Mouse (Mus musculus) limb, embryonic 14.5 days (tissue): ENCODE results near the gene Cfb. TPM values are rescaled to one million over a fixed set of nuclear protein-coding genes. Genes with fewer than 3 reads are reported as not detected.
A peak's percentile ranks its signal among the peaks of the same experiment; 100 is the strongest.

Experiments used
- ATAC-seq: fragments of 200-750 bp; cut with Nextera tagmentation; 2 replicates; pipeline ENCODE4 v1.8.0; 2017; ENCODE audit warnings: low read depth, moderate number of reproducible peaks, moderate TSS enrichment; ENCODE audit not compliant: low FRiP score
- DNase-seq: peaks from one replicate; pipeline ENCODE4 v3.0.0-alpha.2; 2015; ENCODE audit warnings: low spot score
- H3K27ac ChIP-seq: fragments of 300-500 bp; sonication (generic); replicated peaks from 2 replicates; pipeline ENCODE4 v1.5.1; 2014; ENCODE audit warnings: low read depth, mild to moderate bottlenecking, low read length, moderate library complexity, mixed read lengths
- H3K27me3 ChIP-seq: fragments of 300-500 bp; sonication (generic); 2 replicates; pipeline ENCODE4 v1.6.1; 2014; ENCODE audit warnings: low read length, mixed read lengths; ENCODE audit not compliant: control insufficient read depth, insufficient read depth
- H3K36me3 ChIP-seq: fragments of 300-500 bp; sonication (generic); 2 replicates; pipeline ENCODE4 v1.6.1; 2014; ENCODE audit warnings: mild to moderate bottlenecking, low read length, moderate library complexity, mixed read lengths; ENCODE audit not compliant: control insufficient read depth, insufficient read depth
- H3K4me1 ChIP-seq: fragments of 300-500 bp; sonication (generic); 2 replicates; pipeline ENCODE4 v1.6.1; 2014; ENCODE audit warnings: antibody characterized with exemption, low read length, mixed read lengths; ENCODE audit not compliant: control insufficient read depth, insufficient read depth
- H3K4me2 ChIP-seq: fragments of 300-500 bp; sonication (generic); replicated peaks from 2 replicates; pipeline ENCODE4 v1.6.1; 2014; ENCODE audit warnings: low read depth, mild to moderate bottlenecking, low read length, moderate library complexity; ENCODE audit not compliant: severe bottlenecking
- H3K4me3 ChIP-seq: fragments of 300-500 bp; sonication (generic); replicated peaks from 2 replicates; pipeline ENCODE4 v1.5.1; 2014; ENCODE audit warnings: low read length
- H3K9ac ChIP-seq: fragments of 300-500 bp; sonication (generic); 2 replicates; pipeline ENCODE4 v1.6.1; 2014; ENCODE audit warnings: mild to moderate bottlenecking, low read depth, low read length, moderate library complexity; ENCODE audit not compliant: severe bottlenecking
- H3K9me3 ChIP-seq: fragments of 300-500 bp; sonication (generic); 2 replicates; pipeline ENCODE4 v1.6.1; 2016; ENCODE audit warnings: low read length; ENCODE audit not compliant: control insufficient read depth
- POLR2A ChIP-seq: fragments of 200-500 bp; IDR thresholded peaks from 2 replicates; pipeline ENCODE4 v1.8.0; 2012; ENCODE audit warnings: inconsistent platforms, mild to moderate bottlenecking, moderate library complexity, borderline replicate concordance; ENCODE audit not compliant: insufficient read depth, insufficient read length; ENCODE audit errors: extremely low read depth
- WGBS: fragments of 180-500 bp; shearing (Covaris S2); extraction: QIAGEN DNeasy Blood & Tissue Kit; methylation state at CpG from one replicate; pipeline ENCODE4 v1.1.7; 2014; 5-methylcytosine and 5-hydroxymethylcytosine counted together
- polyA plus RNA-seq, 2 experiments: library from polyadenylated mRNA; depleted of rRNA in 1 of 2; stranded (reverse) in 1 of 2; unstranded in 1 of 2; fragments of >200 nt; fragmentation: Nextera tagmentation in 1 of 2; extraction: Ambion mirVana in 1 of 2; gene quantifications; 2 replicates each; pipeline versions ENCODE4 v1.2.1 to v1.2.3; 2012 to 2014

Gene Cfb
- polyA plus RNA-seq, 2 experiments = 0.88 to 1.6 TPM

- H3K36me3 ChIP-seq = peaks cover 40% of the 10 kb centered on the region
- peak overlapping the region; percentile 91 for H3K9ac ChIP-seq
- TF ChIP-seq POLR2A = no peak
- H3K27ac ChIP-seq = peak overlapping the region; percentile 94; the same call in 1 of the 2 replicates
- H3K27me3 ChIP-seq = no peaks in the 10 kb centered on the region
- H3K4me1 ChIP-seq = peaks cover 27% of the 10 kb centered on the region
- peak overlapping the region; percentile 87 for H3K4me3 ChIP-seq
- ATAC-seq (no peak), DNase-seq (no peak)
- no peaks in the 10 kb centered on the region for H3K9me3 ChIP-seq
- H3K4me2 ChIP-seq = peak overlapping the region; percentile 84
- WGBS = 3% methylated on average over 5 of the region's 5 CpGs
Observed at GRCm38 (mm10) chr17:34899890-34900243, 37.5 kb upstream of the Cfb start.

GRCm38 (mm10) chr17:34899053-34899889 is 37.0 kb upstream of the Cfb start:
- Histone ChIP-seq H3K4me2 (peak overlapping the region; percentile 84), H3K9me3 (no peaks in the 10 kb centered on the region), H3K27me3 (no peaks in the 10 kb centered on the region), H3K36me3 (peaks cover 34% of the 10 kb centered on the region), H3K27ac (peak overlapping the region; percentile 94), H3K9ac (peak overlapping the region; percentile 91), H3K4me1 (peaks cover 27% of the 10 kb centered on the region), H3K4me3 (peak overlapping the region; percentile 87)
- DNase-seq (no peak), ATAC-seq (no peak)
- TF ChIP-seq POLR2A = no peak
- WGBS = 2% methylated on average over 26 of the region's 45 CpGs

GRCm38 (mm10) chr17:34898706-34899052 is 36.4 kb upstream of the Cfb start:
- Histone ChIP-seq H3K9ac (peak overlapping the region; percentile 91), H3K27ac (peak overlapping the region; percentile 94), H3K4me3 (peak overlapping the region; percentile 87), H3K9me3 (no peaks in the 10 kb centered on the region), H3K27me3 (no peaks in the 10 kb centered on the region), H3K4me2 (peak overlapping the region; percentile 84), H3K4me1 (peaks cover 29% of the 10 kb centered on the region), H3K36me3 (peaks cover 30% of the 10 kb centered on the region)
- TF ChIP-seq POLR2A = no peak
- WGBS = 1% methylated on average over 10 of the region's 47 CpGs
- ATAC-seq = peak; percentile 34
- DNase-seq = peak; percentile 61

- peak within 1 kb of the TSS; percentile 94 for H3K27ac ChIP-seq
Observed at GRCm38 (mm10) chr17:34898160-34898586, 35.9 kb upstream of the Cfb start, which contains the start of the genes C2 and Ehmt2. TSS of gene C2 (minus strand) at chr17:34898265. TSS of gene Ehmt2 (plus strand) at chr17:34898469.

GRCm38 (mm10) chr17:34897373-34898159 is 35.2 kb upstream of the Cfb start:
- Histone ChIP-seq H3K9ac (peak overlapping the region; percentile 91), H3K27me3 (no peaks in the 10 kb centered on the region), H3K36me3 (peaks cover 19% of the 10 kb centered on the region), H3K9me3 (no peaks in the 10 kb centered on the region), H3K4me2 (peak overlapping the region; percentile 84), H3K27ac (peak overlapping the region; percentile 94), H3K4me3 (peak overlapping the region; percentile 87), H3K4me1 (peaks cover 30% of the 10 kb centered on the region)
- DNase-seq = peak; percentile 85
- WGBS = 22% methylated on average over 10 of the region's 10 CpGs
- ATAC-seq = no peak
- TF ChIP-seq POLR2A = no peak

More at GRCm38 (mm10) chr17:34898160-34898586, 35.9 kb upstream of the Cfb start, which contains the start of the genes C2 and Ehmt2:
- Histone ChIP-seq H3K36me3 (peaks cover 25% of the 10 kb centered on the region), H3K9ac (peak within 1 kb of the TSS; percentile 91), H3K27me3 (no peaks in the 10 kb centered on the region), H3K4me1 (peaks cover 30% of the 10 kb centered on the region), H3K9me3 (no peaks in the 10 kb centered on the region), H3K4me2 (peak within 1 kb of the TSS; percentile 84), H3K4me3 (peak within 1 kb of the TSS; percentile 87)
- peak; percentile 66 for DNase-seq
- TF ChIP-seq POLR2A = peak; percentile 47; the same call in 1 of the 2 replicates
- peak; percentile 32 for ATAC-seq
- 1% methylated on average over 16 of the region's 44 CpGs for WGBS
